Mouse (Mus musculus): ENCODE data around the gene Gja8. TPM values are rescaled to one million over a fixed set of nuclear protein-coding genes. Genes with fewer than 3 reads are reported as not detected.

Gja8 gene
- polyA plus RNA-seq, 1 experiment from 2014 or later: not detected

- H3K9ac ChIP-seq (ENCODE audit: low read length): no peak overlapping the region
- 90% methylated on average over 8 of the region's 8 CpGs for WGBS
- no peak for ATAC-seq (ENCODE audit: insufficient number of reproducible peaks, low FRiP score, low TSS enrichment, low read depth)
- H3K9me3 ChIP-seq (ENCODE audit: control insufficient read depth, low read length): no peaks in the 10 kb centered on the region
- no peak overlapping the region for H3K27ac ChIP-seq (replicated peaks; ENCODE audit: low read depth, low read length)
- no peaks in the 10 kb centered on the region for H3K4me1 ChIP-seq (ENCODE audit: control insufficient read depth, insufficient read depth, low read length)
- H3K4me2 ChIP-seq (ENCODE audit: low read depth, severe bottlenecking): no peak overlapping the region
- DNase-seq (ENCODE audit: low spot score): no peak
- no peaks in the 10 kb centered on the region for H3K27me3 ChIP-seq (ENCODE audit: control insufficient read depth, insufficient read depth, low read length)
- peaks cover 7% of the 10 kb centered on the region; the same call in 1 of the 2 replicates for H3K36me3 ChIP-seq (ENCODE audit: control insufficient read depth, insufficient read depth, low read length)
- H3K4me3 ChIP-seq (ENCODE audit: low read depth, low read length): no peak overlapping the region
Measured at GRCm38 (mm10) chr3:96871070-96871469, 54.8 kb downstream of the Gja8 start.

- 90% methylated on average over 2 of the region's 2 CpGs for WGBS
- Histone ChIP-seq H3K27ac (replicated peaks; ENCODE audit: low read depth, low read length) (no peak overlapping the region), H3K27me3 (ENCODE audit: control insufficient read depth, insufficient read depth, low read length) (no peaks in the 10 kb centered on the region), H3K9me3 (ENCODE audit: control insufficient read depth, low read length) (no peaks in the 10 kb centered on the region), H3K4me3 (ENCODE audit: low read depth, low read length) (no peak overlapping the region), H3K4me1 (ENCODE audit: control insufficient read depth, insufficient read depth, low read length) (no peaks in the 10 kb centered on the region), H3K36me3 (ENCODE audit: control insufficient read depth, insufficient read depth, low read length) (peaks cover 7% of the 10 kb centered on the region; the same call in 1 of the 2 replicates), H3K9ac (ENCODE audit: low read length) (no peak overlapping the region), H3K4me2 (ENCODE audit: low read depth, severe bottlenecking) (no peak overlapping the region)
- no peak for DNase-seq (ENCODE audit: low spot score)
- no peak for ATAC-seq (ENCODE audit: insufficient number of reproducible peaks, low FRiP score, low TSS enrichment, low read depth)
Measured at GRCm38 (mm10) chr3:96870270-96870669, 55.5 kb downstream of the Gja8 start.

DNA sequence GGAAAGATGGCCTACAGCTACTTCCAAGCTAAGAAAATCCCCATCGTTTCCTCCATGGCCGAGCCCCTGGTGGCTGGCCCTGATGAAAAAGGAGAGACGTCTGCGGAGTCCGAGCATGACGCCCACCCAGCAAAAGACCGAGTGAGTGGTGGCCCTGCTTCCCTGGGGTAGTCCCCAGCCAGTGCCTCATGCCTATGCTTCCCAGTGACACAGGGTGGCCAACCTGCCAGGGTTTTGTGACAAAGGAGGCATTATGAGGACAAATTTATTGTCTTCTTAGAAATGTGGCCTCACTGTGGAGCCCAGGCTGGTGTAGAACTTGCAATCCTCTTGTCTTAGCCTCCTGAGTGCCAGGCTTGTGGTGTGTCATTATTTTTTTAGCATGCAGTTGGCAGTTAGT, 56.7 kb downstream of the Gja8 start:
- Histone ChIP-seq H3K9ac (ENCODE audit: low read length) (no peak overlapping the region), H3K36me3 (ENCODE audit: control insufficient read depth, insufficient read depth, low read length) (peaks cover 4% of the 10 kb centered on the region; the same call in 1 of the 2 replicates), H3K9me3 (ENCODE audit: control insufficient read depth, low read length) (no peaks in the 10 kb centered on the region), H3K27ac (replicated peaks; ENCODE audit: low read depth, low read length) (no peak overlapping the region), H3K27me3 (ENCODE audit: control insufficient read depth, insufficient read depth, low read length) (no peaks in the 10 kb centered on the region), H3K4me2 (ENCODE audit: low read depth, severe bottlenecking) (no peak overlapping the region), H3K4me3 (ENCODE audit: low read depth, low read length) (no peak overlapping the region), H3K4me1 (ENCODE audit: control insufficient read depth, insufficient read depth, low read length) (no peaks in the 10 kb centered on the region)
- 89% methylated on average over 7 of the region's 7 CpGs for WGBS
- ATAC-seq (ENCODE audit: insufficient number of reproducible peaks, low FRiP score, low TSS enrichment, low read depth) (no peak), DNase-seq (ENCODE audit: low spot score) (no peak)

DNA sequence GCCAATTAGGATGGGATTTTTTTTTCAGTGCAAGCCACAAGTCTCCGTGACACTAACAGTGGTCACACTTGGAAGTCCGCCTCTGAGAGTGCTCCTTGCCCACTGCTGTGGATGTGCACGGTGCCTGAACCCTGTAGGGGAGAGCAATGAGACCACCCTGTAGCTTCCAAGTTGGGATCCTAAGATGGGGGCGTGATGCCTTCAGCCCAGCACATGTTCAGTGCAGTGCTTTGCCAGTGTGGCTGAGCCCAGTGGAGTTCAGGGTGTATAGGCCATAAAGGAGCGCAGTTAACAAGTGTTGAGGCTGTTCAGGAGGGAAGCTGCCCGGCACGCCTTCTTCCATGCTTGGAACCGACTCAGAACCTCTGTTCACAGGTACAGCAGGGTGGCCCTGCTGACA, 57.3 kb downstream of the Gja8 start:
- Histone ChIP-seq H3K9me3 (ENCODE audit: control insufficient read depth, low read length) (no peaks in the 10 kb centered on the region), H3K4me2 (ENCODE audit: low read depth, severe bottlenecking) (no peak overlapping the region), H3K36me3 (ENCODE audit: control insufficient read depth, insufficient read depth, low read length) (peaks cover 4% of the 10 kb centered on the region; the same call in 1 of the 2 replicates), H3K27me3 (ENCODE audit: control insufficient read depth, insufficient read depth, low read length) (no peaks in the 10 kb centered on the region), H3K27ac (replicated peaks; ENCODE audit: low read depth, low read length) (no peak overlapping the region), H3K4me1 (ENCODE audit: control insufficient read depth, insufficient read depth, low read length) (no peaks in the 10 kb centered on the region), H3K9ac (ENCODE audit: low read length) (no peak overlapping the region), H3K4me3 (ENCODE audit: low read depth, low read length) (no peak overlapping the region)
- 96% methylated on average over 8 of the region's 8 CpGs for WGBS
- DNase-seq (ENCODE audit: low spot score) (no peak), ATAC-seq (ENCODE audit: insufficient number of reproducible peaks, low FRiP score, low TSS enrichment, low read depth) (no peak)

- Histone ChIP-seq H3K4me2 (ENCODE audit: low read depth, severe bottlenecking) (no peak overlapping the region), H3K27ac (replicated peaks; ENCODE audit: low read depth, low read length) (no peak overlapping the region), H3K4me1 (ENCODE audit: control insufficient read depth, insufficient read depth, low read length) (no peaks in the 10 kb centered on the region), H3K36me3 (ENCODE audit: control insufficient read depth, insufficient read depth, low read length) (no peaks in the 10 kb centered on the region), H3K9ac (ENCODE audit: low read length) (no peak overlapping the region), H3K9me3 (ENCODE audit: control insufficient read depth, low read length) (no peaks in the 10 kb centered on the region), H3K4me3 (ENCODE audit: low read depth, low read length) (no peak overlapping the region), H3K27me3 (ENCODE audit: control insufficient read depth, insufficient read depth, low read length) (no peaks in the 10 kb centered on the region)
- ATAC-seq (ENCODE audit: insufficient number of reproducible peaks, low FRiP score, low TSS enrichment, low read depth) (no peak), DNase-seq (ENCODE audit: low spot score) (no peak)
- WGBS: 81% methylated on average over 3 of the region's 3 CpGs
Measured at GRCm38 (mm10) chr3:96867863-96868262, 58.0 kb downstream of the Gja8 start.

Other genes with a start within 250 kb of the Gja8 start
- 41.4 and 42.8 TPM in 2 replicates for gene Pias3, start 229.6 kb downstream of the Gja8 start, polyA plus RNA-seq (2014; fragmentation: Nextera tagmentation; extraction: Ambion mirVana)
- gene Nudt17, start 217.5 kb downstream of the Gja8 start, polyA plus RNA-seq (2014; fragmentation: Nextera tagmentation; extraction: Ambion mirVana): 8.9 and 10.8 TPM in 2 replicates
- 38.1 and 42.8 TPM in 2 replicates for gene Polr3c, start 198.4 kb downstream of the Gja8 start, polyA plus RNA-seq (2014; fragmentation: Nextera tagmentation; extraction: Ambion mirVana)
- 70.0 and 70.7 TPM in 2 replicates for gene Rnf115, start 198.4 kb downstream of the Gja8 start, polyA plus RNA-seq (2014; fragmentation: Nextera tagmentation; extraction: Ambion mirVana)
- gene Pdzk1, start 96.7 kb downstream of the Gja8 start, polyA plus RNA-seq (2014; fragmentation: Nextera tagmentation; extraction: Ambion mirVana): not detected in 2 replicates
- gene Cd160, start 96.7 kb downstream of the Gja8 start, polyA plus RNA-seq (2014; fragmentation: Nextera tagmentation; extraction: Ambion mirVana): 0.20 and 0.21 TPM in 2 replicates
- 3.7 and 4.8 TPM in 2 replicates for gene Gja5, start 21.3 kb downstream of the Gja8 start, polyA plus RNA-seq (2014; fragmentation: Nextera tagmentation; extraction: Ambion mirVana)
- 37.0 and 40.7 TPM in 2 replicates for gene Gpr89, start 20.7 kb downstream of the Gja8 start, polyA plus RNA-seq (2014; fragmentation: Nextera tagmentation; extraction: Ambion mirVana)
- gene Acp6, start 232.8 kb upstream of the Gja8 start, polyA plus RNA-seq (2014; fragmentation: Nextera tagmentation; extraction: Ambion mirVana): 33.5 and 36.6 TPM in 2 replicates

Measured in limb, embryonic 11.5 days (tissue).